Mouse (Mus musculus): ENCODE data around the gene Pip4k2b.

Gene Pip4k2b

DNA sequence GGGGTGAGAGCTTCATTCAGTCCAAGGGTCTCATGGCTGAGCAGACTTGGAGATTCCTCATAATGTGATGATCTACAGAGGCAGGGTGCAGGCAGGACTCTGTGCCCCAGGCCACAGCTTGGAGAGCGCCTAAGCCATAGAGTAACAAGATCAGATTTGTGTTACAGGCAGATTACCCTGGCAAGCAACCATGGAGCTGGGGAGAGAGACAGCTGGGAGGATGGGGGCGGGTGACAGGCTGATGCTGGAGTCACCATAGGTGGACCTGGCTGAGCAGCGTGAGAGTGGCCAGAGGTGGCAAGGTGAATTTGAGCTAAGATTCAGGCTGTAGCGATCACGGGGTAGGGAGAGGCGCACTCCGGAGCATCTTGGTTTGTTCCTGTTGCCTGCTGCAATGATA is 76.3 kb downstream of the Pip4k2b start:
- DNase-seq (ENCODE audit: low spot score in 2 of 2), result no peak

DNA sequence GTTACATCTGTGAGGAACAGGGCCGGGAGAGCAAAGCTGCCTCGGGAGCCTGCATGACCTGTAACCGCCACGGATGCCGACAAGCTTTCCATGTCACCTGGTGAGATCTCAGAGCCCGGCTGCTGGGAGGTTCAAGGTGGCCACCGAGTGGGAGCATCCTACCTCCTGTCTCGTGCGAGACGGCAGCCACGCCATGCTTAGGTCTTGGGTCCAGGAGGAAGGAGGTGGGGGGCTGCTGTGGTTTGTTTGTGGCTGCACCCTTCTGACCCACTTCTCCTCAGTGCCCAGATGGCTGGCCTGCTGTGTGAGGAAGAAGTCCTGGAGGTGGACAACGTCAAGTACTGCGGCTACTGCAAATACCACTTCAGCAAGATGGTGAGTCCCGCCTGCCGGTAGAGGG is 77.7 kb downstream of the Pip4k2b start:
- no peak for DNase-seq (ENCODE audit: low spot score in 2 of 2)

DNA sequence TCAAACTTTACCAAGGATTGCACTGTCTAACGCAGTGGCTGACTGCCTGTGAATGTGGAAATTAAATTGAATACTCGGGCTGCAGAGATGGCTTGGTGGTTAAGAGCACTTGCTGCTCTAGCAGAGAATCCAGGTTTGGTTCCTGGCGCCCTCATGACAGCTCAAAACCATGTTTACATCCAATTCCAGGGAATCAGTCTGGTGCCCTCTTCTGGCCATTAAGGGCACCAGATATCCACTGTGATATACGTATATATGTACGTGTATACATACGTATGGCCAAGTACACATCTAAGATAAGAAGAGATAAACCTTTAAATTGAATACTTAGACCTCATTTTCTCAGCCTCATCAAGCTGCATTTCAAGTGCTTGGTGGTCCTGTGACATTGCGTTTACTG is 78.3 kb downstream of the Pip4k2b start:
- DNase-seq (ENCODE audit: low spot score in 2 of 2), result no peak

DNA sequence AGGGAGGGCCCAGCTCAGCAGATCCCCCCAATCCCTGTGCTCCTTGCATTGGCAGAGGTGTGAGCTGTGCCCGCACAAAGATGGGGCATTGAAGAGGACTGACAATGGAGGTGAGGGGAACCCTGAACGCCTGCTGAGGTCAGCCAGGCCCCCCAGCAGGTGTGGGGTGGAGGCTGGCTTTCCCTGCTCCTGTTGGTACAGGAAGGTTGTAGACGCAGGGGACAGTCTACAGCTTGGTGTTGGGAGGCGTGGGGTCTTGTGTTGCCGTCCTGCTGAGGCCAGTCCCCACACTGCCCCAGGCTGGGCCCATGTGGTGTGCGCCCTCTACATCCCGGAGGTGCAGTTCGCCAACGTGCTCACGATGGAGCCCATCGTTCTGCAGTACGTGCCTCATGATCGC is 79.1 kb downstream of the Pip4k2b start:
- DNase-seq (ENCODE audit: low spot score in 2 of 2), result no peak

Data from right cerebral cortex, postnatal 36 days (tissue).